Mouse (Mus musculus) liver, adult 2 months (tissue): ENCODE data around the gene Kdm2b.

Experiments
- CTCF ChIP-seq: fragments of 200-500 bp; IDR thresholded peaks from 2 replicates; pipeline ENCODE4 v1.5.1; 2011; ENCODE audit warnings: low read depth, low read length, control low read depth
- POLR2A ChIP-seq: fragments of 200-500 bp; IDR thresholded peaks from 2 replicates; pipeline ENCODE4 v1.6.1; 2011; ENCODE audit warnings: low read length, control low read depth; ENCODE audit not compliant: insufficient read depth; ENCODE audit errors: extremely low read depth

- TF ChIP-seq CTCF (no peak), POLR2A (no peak)
These were observed 7.9 kb upstream of the Kdm2b start for GRCm38 (mm10) chr5:122997205-122998204.
